Mouse (Mus musculus): ENCODE results near the gene Ugt2a2. TPM values are rescaled to one million over a fixed set of nuclear protein-coding genes. Genes with fewer than 3 reads are reported as not detected.
"Not testable (repeated sequence)": the region's sequence is repeated elsewhere in the genome, so short reads cannot be mapped to it uniquely, and the experiment has no call there.

Ugt2a2 gene
- total RNA-seq (2012; rRNA removed) (not detected in 2 replicates), polyA plus RNA-seq (2012; ENCODE audit: insufficient read depth in 1 of 2, insufficient read length in 2 of 2, low read depth in 1 of 2, low replicate concordance in 2 of 2, missing spikeins in 1 of 2) (not detected)

DNA sequence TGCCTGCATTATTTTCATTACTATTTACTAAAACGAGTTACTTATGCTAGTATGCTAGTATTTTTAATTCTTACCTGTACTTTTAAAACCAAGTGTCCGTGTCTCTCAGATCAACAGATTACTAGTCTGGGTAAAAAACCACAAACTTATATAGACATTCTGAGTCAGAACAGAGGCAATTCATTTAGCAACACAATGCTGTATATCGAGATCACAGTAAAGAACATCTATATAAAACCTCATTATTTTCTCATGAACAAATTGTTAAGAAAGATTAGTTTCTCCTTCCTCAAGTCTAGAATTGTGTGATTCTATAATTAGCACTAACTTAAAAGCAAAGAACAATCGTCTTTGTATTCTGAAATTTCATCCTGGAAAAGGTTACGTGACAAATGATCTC, at the start of gene Ugt2a2:
TSS of gene Ugt2a2 (minus strand) at position 101 of the 400 bp plus-strand sequence.
- Histone ChIP-seq H3K27me3 (ENCODE audit: control insufficient read depth in 1 of 2, insufficient read depth in 2 of 2, low read length in 2 of 2) (no peaks in the 10 kb centered on the region), H3K36me3 (ENCODE audit: control insufficient read depth in 1 of 2, insufficient read depth in 2 of 2, low read length in 2 of 2) (no peaks in the 10 kb centered on the region), H3K79me2 (ENCODE audit: control insufficient read depth, insufficient read depth, low read length, poor library complexity) (no peaks in the 10 kb centered on the region), H3K9ac (ENCODE audit: control insufficient read depth, low read depth, low read length, poor library complexity, severe bottlenecking) (no peak within 1 kb of the TSS), H3K27ac (ENCODE audit: control insufficient read depth, low read depth, low read length) (no peak within 1 kb of the TSS), H3K4me1 (ENCODE audit: control insufficient read depth in 1 of 2, insufficient read depth in 2 of 2, low read length in 2 of 2) (no peaks in the 10 kb centered on the region), H3K9me3 (replicated peaks; ENCODE audit: insufficient read depth, low read length) (no peaks in the 10 kb centered on the region), H3K4me3 (ENCODE audit: control insufficient read depth in 1 of 2, insufficient read depth in 1 of 2, low read depth in 2 of 2, low read length in 2 of 2) (no peak within 1 kb of the TSS)
- no peak for TF ChIP-seq ELF1 (IDR thresholded peaks at IDR 0.05; ENCODE audit: low read depth, low read length)
- TF ChIP-seq POLR2AphosphoS2 (IDR thresholded peaks at IDR 0.05; ENCODE audit: low read length) = no peak
- TF ChIP-seq SIN3A (IDR thresholded peaks at IDR 0.05; ENCODE audit: low read length) = no peak
- TF ChIP-seq BHLHE40 (IDR thresholded peaks at IDR 0.05; ENCODE audit: borderline replicate concordance, low read depth, low read length) = no peak
- no peak for TF ChIP-seq NRF1 (IDR thresholded peaks at IDR 0.05; ENCODE audit: insufficient read depth, low read depth, low read length, poor library complexity, severe bottlenecking)
- TF ChIP-seq GATA1 (IDR thresholded peaks at IDR 0.05; ENCODE audit: low read depth, low read length) = no peak
- TF ChIP-seq TAL1 (IDR thresholded peaks at IDR 0.05; ENCODE audit: low read length) = no peak
- DNase-seq (ENCODE audit: low read depth, low spot score) = no peak

DNA sequence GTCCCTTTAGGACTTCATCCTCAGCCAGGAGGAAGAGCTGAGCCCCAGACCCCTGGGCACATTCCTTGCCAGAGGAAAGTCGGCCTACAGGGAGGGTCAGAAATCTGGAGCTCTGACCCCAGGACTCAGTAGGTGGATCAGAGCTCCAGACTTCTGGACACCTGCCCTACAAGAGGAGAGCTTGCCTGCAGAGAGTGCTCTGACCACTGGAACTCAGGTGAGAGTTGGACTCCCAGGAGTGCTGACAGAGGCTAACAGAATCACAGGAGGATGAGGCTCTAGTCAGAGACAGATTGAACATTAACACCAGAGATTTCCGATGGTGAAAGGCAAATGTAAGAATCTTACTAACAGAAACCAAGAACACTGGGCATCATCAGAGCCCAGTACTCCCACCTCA, 41.5 kb upstream of the Ugt2a2 start:
- H3K36me3 ChIP-seq (ENCODE audit: control insufficient read depth in 1 of 2, insufficient read depth in 2 of 2, low read length in 2 of 2); H3K4me3 ChIP-seq (ENCODE audit: control insufficient read depth in 1 of 2, insufficient read depth in 1 of 2, low read depth in 2 of 2, low read length in 2 of 2); H3K9ac ChIP-seq (ENCODE audit: control insufficient read depth, low read depth, low read length, poor library complexity, severe bottlenecking); H3K27ac ChIP-seq (ENCODE audit: control insufficient read depth, low read depth, low read length); H3K27me3 ChIP-seq (ENCODE audit: control insufficient read depth in 1 of 2, insufficient read depth in 2 of 2, low read length in 2 of 2); DNase-seq (ENCODE audit: low read depth, low spot score); H3K79me2 ChIP-seq (ENCODE audit: control insufficient read depth, insufficient read depth, low read length, poor library complexity); H3K9me3 ChIP-seq (replicated peaks; ENCODE audit: insufficient read depth, low read length); H3K4me1 ChIP-seq (ENCODE audit: control insufficient read depth in 1 of 2, insufficient read depth in 2 of 2, low read length in 2 of 2): not testable (repeated sequence)

DNA sequence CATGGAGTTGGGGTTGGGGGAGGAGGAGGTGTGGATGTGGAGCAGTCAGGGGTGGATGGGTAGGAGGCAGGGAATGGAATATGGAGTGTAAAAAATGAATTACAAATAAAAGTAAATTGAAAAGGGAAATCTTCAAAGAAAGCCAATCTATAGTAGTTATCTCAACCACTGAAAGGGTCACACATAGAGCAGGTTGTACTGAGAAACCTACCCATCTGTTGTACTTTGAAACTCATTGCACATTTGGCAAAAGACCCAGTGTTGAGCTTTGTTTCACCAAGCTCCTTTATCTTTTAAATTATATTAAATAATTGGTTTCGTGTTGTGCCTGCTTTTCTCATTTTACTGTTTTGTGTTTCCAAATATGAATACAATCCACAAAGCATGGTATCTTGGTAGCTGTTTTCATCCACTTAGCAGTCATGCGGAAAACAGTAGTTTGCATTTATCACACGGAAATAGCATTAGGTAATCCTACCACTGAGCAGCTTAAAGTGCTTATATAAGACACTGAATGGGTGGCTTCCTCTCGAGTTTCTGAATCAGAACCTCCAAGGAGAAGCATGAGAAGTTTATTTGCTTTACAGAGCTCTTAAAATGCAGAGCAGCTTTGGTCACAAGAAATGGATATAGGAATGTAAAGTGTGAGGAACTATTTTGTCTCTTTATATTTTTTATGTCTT, 23.9 kb upstream of the Ugt2a2 start:
- Histone ChIP-seq H3K79me2 (ENCODE audit: control insufficient read depth, insufficient read depth, low read length, poor library complexity) (no peaks in the 10 kb centered on the region), H3K4me3 (ENCODE audit: control insufficient read depth in 1 of 2, insufficient read depth in 1 of 2, low read depth in 2 of 2, low read length in 2 of 2) (no peak overlapping the region), H3K27ac (ENCODE audit: control insufficient read depth, low read depth, low read length) (no peak overlapping the region), H3K36me3 (ENCODE audit: control insufficient read depth in 1 of 2, insufficient read depth in 2 of 2, low read length in 2 of 2) (no peaks in the 10 kb centered on the region), H3K9ac (ENCODE audit: control insufficient read depth, low read depth, low read length, poor library complexity, severe bottlenecking) (no peak overlapping the region), H3K9me3 (replicated peaks; ENCODE audit: insufficient read depth, low read length) (no peaks in the 10 kb centered on the region), H3K27me3 (ENCODE audit: control insufficient read depth in 1 of 2, insufficient read depth in 2 of 2, low read length in 2 of 2) (no peaks in the 10 kb centered on the region), H3K4me1 (ENCODE audit: control insufficient read depth in 1 of 2, insufficient read depth in 2 of 2, low read length in 2 of 2) (no peaks in the 10 kb centered on the region)
- no peak for TF ChIP-seq POLR2AphosphoS5 (IDR thresholded peaks at IDR 0.05; ENCODE audit: borderline replicate concordance, low read depth, low read length)
- TF ChIP-seq SIN3A (IDR thresholded peaks at IDR 0.05; ENCODE audit: low read length) = no peak
- no peak for TF ChIP-seq MYB (IDR thresholded peaks at IDR 0.05; ENCODE audit: low read depth, low read length)
- DNase-seq (ENCODE audit: low read depth, low spot score) = no peak
